Mouse (Mus musculus): ENCODE measurements around the gene 1700019N19Rik.

Gene 1700019N19Rik

DNA sequence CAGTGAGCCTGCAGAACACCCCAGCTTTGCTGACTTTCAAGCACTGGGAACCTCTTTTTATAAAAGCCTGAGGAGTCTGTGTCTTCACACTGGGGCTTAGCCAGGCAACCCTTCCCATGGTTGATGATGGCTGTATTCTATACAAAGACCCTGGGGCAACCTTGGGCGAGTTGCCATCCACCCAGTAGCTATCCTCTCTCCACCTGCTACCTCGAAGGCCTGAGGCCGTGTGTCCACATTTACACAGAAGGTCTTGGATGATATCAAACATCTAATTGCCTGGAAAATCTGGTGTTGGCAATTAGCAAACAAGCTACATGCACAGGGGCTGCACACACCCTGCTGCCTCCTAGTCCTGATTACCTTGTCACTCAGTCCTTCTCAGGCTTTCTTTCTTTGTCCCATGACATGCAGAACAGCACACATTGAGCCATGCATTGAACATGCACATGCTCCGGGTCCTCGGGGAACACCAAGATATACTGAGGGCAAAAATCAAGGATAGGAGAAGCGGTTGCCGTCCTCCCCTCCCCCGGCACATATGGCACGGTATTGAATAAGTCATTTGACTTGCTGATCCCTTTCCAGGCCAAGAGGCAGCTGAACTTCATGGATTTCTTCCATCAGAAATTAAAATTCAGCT lies 37.1 kb upstream of the 1700019N19Rik start:
- H3K36me3 ChIP-seq (ENCODE audit: insufficient read depth, low read length) = no peaks in the 10 kb centered on the region
- H3K27me3 ChIP-seq (ENCODE audit: insufficient read depth, low read length) = no peaks in the 10 kb centered on the region
- H3K4me1 ChIP-seq (replicated peaks; ENCODE audit: low read depth, low read length) = peaks cover 4% of the 10 kb centered on the region; the same call in 1 of the 2 replicates
- H3K9me3 ChIP-seq (ENCODE audit: low read length) = peaks cover 7% of the 10 kb centered on the region
- no peak overlapping the region for H3K4me3 ChIP-seq (replicated peaks; ENCODE audit: low read length)
- TF ChIP-seq NANOG (IDR thresholded peaks at IDR 0.05; ENCODE audit: borderline replicate concordance, low read length) = no peak
- TF ChIP-seq POU5F1 (IDR thresholded peaks at IDR 0.05; ENCODE audit: borderline replicate concordance, low read length) = no peak
- no peak for TF ChIP-seq CTCF (conservative IDR thresholded peaks at IDR 0.05; ENCODE audit: low read length)

DNA sequence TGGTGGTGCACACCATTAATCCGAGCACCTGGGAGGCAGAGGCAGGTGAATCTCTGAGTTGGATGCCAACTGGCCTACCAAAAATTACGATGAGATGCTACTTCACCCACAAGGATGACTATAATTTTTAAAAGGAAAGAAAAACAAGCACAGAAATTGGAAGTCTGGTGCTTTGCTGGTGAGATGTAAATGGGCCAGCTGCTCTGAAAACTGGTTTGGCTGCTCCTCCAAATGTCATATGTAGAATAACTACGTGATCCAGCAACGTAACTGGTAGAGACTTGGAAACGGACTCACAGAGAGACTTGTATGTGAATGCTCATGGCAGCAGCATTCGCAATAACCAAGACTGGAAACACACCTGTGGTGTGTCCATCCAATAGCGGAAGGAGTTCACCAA lies 35.9 kb upstream of the 1700019N19Rik start:
- H3K4me3 ChIP-seq (replicated peaks; ENCODE audit: low read length) = no peak overlapping the region
- no peaks in the 10 kb centered on the region for H3K36me3 ChIP-seq (ENCODE audit: insufficient read depth, low read length)
- H3K9me3 ChIP-seq (ENCODE audit: low read length) = peaks cover 6% of the 10 kb centered on the region
- TF ChIP-seq NANOG (IDR thresholded peaks at IDR 0.05; ENCODE audit: borderline replicate concordance, low read length) (no peak), POU5F1 (IDR thresholded peaks at IDR 0.05; ENCODE audit: borderline replicate concordance, low read length) (no peak), CTCF (conservative IDR thresholded peaks at IDR 0.05; ENCODE audit: low read length) (no peak)
- H3K4me1 ChIP-seq (replicated peaks; ENCODE audit: low read depth, low read length) = no peaks in the 10 kb centered on the region
- no peaks in the 10 kb centered on the region for H3K27me3 ChIP-seq (ENCODE audit: insufficient read depth, low read length)

- H3K9me3 ChIP-seq (ENCODE audit: low read length) = 0 out of 2 replicates have a peak, but pooled peaks cover under 1% of the 10 kb centered on the region
- H3K27me3 ChIP-seq (ENCODE audit: insufficient read depth, low read length) = no peaks in the 10 kb centered on the region
- H3K4me1 ChIP-seq (replicated peaks; ENCODE audit: low read depth, low read length) = no peaks in the 10 kb centered on the region
- H3K4me3 ChIP-seq (replicated peaks; ENCODE audit: low read length) = no peak overlapping the region
- H3K36me3 ChIP-seq (ENCODE audit: insufficient read depth, low read length) = no peaks in the 10 kb centered on the region
- TF ChIP-seq POU5F1 (IDR thresholded peaks at IDR 0.05; ENCODE audit: borderline replicate concordance, low read length) = no peak
- no peak for TF ChIP-seq CTCF (conservative IDR thresholded peaks at IDR 0.05; ENCODE audit: low read length)
- TF ChIP-seq NANOG (IDR thresholded peaks at IDR 0.05; ENCODE audit: borderline replicate concordance, low read length) = no peak
Observed at GRCm38 (mm10) chr19:58829575-58829974, 35.3 kb upstream of the 1700019N19Rik start.

- no peaks in the 10 kb centered on the region for H3K4me1 ChIP-seq (replicated peaks; ENCODE audit: low read depth, low read length)
- no peaks in the 10 kb centered on the region for H3K36me3 ChIP-seq (ENCODE audit: insufficient read depth, low read length)
- no peaks in the 10 kb centered on the region for H3K9me3 ChIP-seq (ENCODE audit: low read length)
- no peaks in the 10 kb centered on the region for H3K27me3 ChIP-seq (ENCODE audit: insufficient read depth, low read length)
- TF ChIP-seq CTCF (conservative IDR thresholded peaks at IDR 0.05; ENCODE audit: low read length) (no peak), POU5F1 (IDR thresholded peaks at IDR 0.05; ENCODE audit: borderline replicate concordance, low read length) (no peak), NANOG (IDR thresholded peaks at IDR 0.05; ENCODE audit: borderline replicate concordance, low read length) (no peak)
- H3K4me3 ChIP-seq (replicated peaks; ENCODE audit: low read length) = no peak overlapping the region
Observed at GRCm38 (mm10) chr19:58827656-58828055, 33.4 kb upstream of the 1700019N19Rik start.

GRCm38 (mm10) chr19:58824316-58824715 lies 30.1 kb upstream of the 1700019N19Rik start:
- Histone ChIP-seq H3K27me3 (ENCODE audit: insufficient read depth, low read length) (no peaks in the 10 kb centered on the region), H3K4me1 (replicated peaks; ENCODE audit: low read depth, low read length) (peaks cover under 1% of the 10 kb centered on the region), H3K4me3 (replicated peaks; ENCODE audit: low read length) (no peak overlapping the region), H3K36me3 (ENCODE audit: insufficient read depth, low read length) (no peaks in the 10 kb centered on the region), H3K9me3 (ENCODE audit: low read length) (no peaks in the 10 kb centered on the region)
- TF ChIP-seq POU5F1 (IDR thresholded peaks at IDR 0.05; ENCODE audit: borderline replicate concordance, low read length) (no peak), CTCF (conservative IDR thresholded peaks at IDR 0.05; ENCODE audit: low read length) (no peak), NANOG (IDR thresholded peaks at IDR 0.05; ENCODE audit: borderline replicate concordance, low read length) (no peak)

DNA sequence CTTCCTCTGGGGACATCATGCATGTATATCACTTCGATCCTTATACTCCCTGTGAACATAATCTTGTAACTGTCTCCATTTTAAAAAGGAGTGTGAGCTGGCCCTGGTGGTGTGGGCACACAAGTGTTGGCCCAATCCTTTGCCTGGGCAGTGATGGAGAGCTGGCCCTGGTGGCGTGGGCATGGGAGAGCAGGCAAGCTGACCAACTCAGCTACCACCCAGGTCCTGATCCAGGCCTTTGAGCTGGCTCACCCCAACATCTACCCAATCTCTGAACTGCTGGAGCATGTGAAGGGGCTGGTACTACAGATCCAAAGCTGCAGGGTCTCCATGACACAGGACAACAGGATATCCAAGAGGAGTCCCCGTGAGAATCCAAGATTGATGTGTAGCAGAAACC lies 29.0 kb upstream of the 1700019N19Rik start:
- Histone ChIP-seq H3K4me3 (replicated peaks; ENCODE audit: low read length) (no peak overlapping the region), H3K36me3 (ENCODE audit: insufficient read depth, low read length) (no peaks in the 10 kb centered on the region), H3K9me3 (ENCODE audit: low read length) (no peaks in the 10 kb centered on the region), H3K27me3 (ENCODE audit: insufficient read depth, low read length) (no peaks in the 10 kb centered on the region), H3K4me1 (replicated peaks; ENCODE audit: low read depth, low read length) (peaks cover 11% of the 10 kb centered on the region)
- no peak for TF ChIP-seq POU5F1 (IDR thresholded peaks at IDR 0.05; ENCODE audit: borderline replicate concordance, low read length)
- TF ChIP-seq CTCF (conservative IDR thresholded peaks at IDR 0.05; ENCODE audit: low read length) = no peak
- TF ChIP-seq NANOG (IDR thresholded peaks at IDR 0.05; ENCODE audit: borderline replicate concordance, low read length) = no peak

GRCm38 (mm10) chr19:58822454-58823200 lies 28.4 kb upstream of the 1700019N19Rik start:
- H3K4me1 ChIP-seq (replicated peaks; ENCODE audit: low read depth, low read length) = peaks cover 13% of the 10 kb centered on the region
- H3K4me3 ChIP-seq (replicated peaks; ENCODE audit: low read length) = no peak overlapping the region
- TF ChIP-seq CTCF (conservative IDR thresholded peaks at IDR 0.05; ENCODE audit: low read length) = no peak
- no peak for TF ChIP-seq POU5F1 (IDR thresholded peaks at IDR 0.05; ENCODE audit: borderline replicate concordance, low read length)
- no peak for TF ChIP-seq NANOG (IDR thresholded peaks at IDR 0.05; ENCODE audit: borderline replicate concordance, low read length)
- no peaks in the 10 kb centered on the region for H3K36me3 ChIP-seq (ENCODE audit: insufficient read depth, low read length)
- H3K9me3 ChIP-seq (ENCODE audit: low read length) = no peaks in the 10 kb centered on the region
- H3K27me3 ChIP-seq (ENCODE audit: insufficient read depth, low read length) = no peaks in the 10 kb centered on the region

- TF ChIP-seq CTCF (conservative IDR thresholded peaks at IDR 0.05; ENCODE audit: low read length) (no peak), POU5F1 (IDR thresholded peaks at IDR 0.05; ENCODE audit: borderline replicate concordance, low read length) (no peak), NANOG (IDR thresholded peaks at IDR 0.05; ENCODE audit: borderline replicate concordance, low read length) (no peak)
- no peaks in the 10 kb centered on the region for H3K36me3 ChIP-seq (ENCODE audit: insufficient read depth, low read length)
- no peaks in the 10 kb centered on the region for H3K9me3 ChIP-seq (ENCODE audit: low read length)
- peaks cover 19% of the 10 kb centered on the region for H3K4me1 ChIP-seq (replicated peaks; ENCODE audit: low read depth, low read length)
- H3K27me3 ChIP-seq (ENCODE audit: insufficient read depth, low read length) = no peaks in the 10 kb centered on the region
- H3K4me3 ChIP-seq (replicated peaks; ENCODE audit: low read length) = no peak overlapping the region
Observed at GRCm38 (mm10) chr19:58818571-58819415, 24.5 kb upstream of the 1700019N19Rik start.
